Mouse (Mus musculus) granulocyte monocyte progenitor cell, adult 5-6 weeks (primary cell): ENCODE results near the gene 2310030G06Rik. TPM values are rescaled to one million over a fixed set of nuclear protein-coding genes. Genes with fewer than 3 reads are reported as not detected.

Source experiments
- ATAC-seq: replicated peaks from 2 replicates; pipeline ENCODE4 v1.8.0; 2016; ENCODE audit warnings: mild to moderate bottlenecking, moderate TSS enrichment, inconsistent platforms; ENCODE audit not compliant: poor library complexity, severe bottlenecking
- total RNA-seq, 2 experiments: library from RNA; stranded (forward) in 1 of 2; stranded (reverse) in 1 of 2; fragments of 200-712, 200-1000 nt in 1 of 2; fragments of >200 nt in 1 of 2; fragmentation: Nextera tagmentation in 1 of 2; gene quantifications; 2 replicates each; pipeline ENCODE4 v1.2.3; 2014 to 2017

The 2310030G06Rik gene
- total RNA-seq, 2 experiments from 2014 or later = not detected

DNA sequence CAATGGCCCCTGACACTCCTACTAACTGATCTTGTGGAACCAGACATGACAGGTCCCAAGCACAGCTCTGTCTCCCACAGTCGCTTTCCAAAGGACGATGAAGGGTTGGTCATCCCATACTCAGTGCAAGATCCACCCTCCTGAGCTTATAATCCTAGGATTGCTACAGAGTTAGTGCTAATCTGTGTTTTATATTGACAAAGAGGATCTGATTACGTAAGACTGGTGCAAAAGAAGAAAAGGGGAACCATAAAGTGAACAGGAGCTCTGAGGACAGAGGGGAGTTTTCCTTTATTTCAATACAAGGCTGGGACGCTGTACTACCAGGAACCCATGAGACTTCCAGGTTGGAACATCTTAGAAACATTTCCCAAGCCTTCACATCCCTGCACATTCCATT is 35.0 kb downstream of the 2310030G06Rik start:
- ATAC-seq = peak; percentile 97

DNA sequence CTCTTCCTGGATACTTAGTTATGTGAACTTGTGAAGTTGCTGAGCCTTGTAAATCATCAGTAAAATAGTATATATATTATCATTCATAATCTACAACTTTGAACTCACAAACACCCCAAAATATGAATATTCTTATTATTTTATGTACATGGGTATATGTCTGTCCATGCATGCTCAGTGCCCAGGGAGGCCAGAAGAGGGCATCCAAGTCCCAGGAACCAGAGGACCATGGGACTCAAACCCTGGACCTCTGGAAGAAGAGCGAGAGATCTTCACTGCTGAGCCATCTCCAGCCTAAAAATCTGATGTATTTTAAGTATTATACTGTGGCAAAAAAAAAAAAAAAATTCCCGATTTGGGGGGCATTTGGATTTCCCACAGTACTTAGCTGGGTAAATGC is 37.2 kb downstream of the 2310030G06Rik start:
- no peak for ATAC-seq

DNA sequence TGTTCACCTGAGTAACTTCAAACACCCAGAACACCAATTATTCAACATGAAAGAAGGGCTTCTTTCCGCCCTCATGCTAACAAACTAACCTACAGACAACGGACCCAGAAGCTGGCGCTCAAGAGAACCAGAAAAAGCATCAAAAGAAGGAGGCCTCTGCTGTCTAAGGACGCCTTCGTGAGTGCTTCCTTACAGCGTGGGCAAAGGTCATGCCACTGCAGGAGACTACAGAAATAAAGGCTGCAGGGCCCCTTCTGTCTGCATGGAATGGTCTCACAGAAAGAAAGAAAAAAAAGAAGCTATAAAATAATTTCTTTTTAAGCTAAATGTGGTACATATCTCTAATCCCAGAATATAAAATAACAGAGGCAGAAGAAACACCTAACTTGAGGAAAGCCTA is 41.4 kb downstream of the 2310030G06Rik start:
- no peak for ATAC-seq

DNA sequence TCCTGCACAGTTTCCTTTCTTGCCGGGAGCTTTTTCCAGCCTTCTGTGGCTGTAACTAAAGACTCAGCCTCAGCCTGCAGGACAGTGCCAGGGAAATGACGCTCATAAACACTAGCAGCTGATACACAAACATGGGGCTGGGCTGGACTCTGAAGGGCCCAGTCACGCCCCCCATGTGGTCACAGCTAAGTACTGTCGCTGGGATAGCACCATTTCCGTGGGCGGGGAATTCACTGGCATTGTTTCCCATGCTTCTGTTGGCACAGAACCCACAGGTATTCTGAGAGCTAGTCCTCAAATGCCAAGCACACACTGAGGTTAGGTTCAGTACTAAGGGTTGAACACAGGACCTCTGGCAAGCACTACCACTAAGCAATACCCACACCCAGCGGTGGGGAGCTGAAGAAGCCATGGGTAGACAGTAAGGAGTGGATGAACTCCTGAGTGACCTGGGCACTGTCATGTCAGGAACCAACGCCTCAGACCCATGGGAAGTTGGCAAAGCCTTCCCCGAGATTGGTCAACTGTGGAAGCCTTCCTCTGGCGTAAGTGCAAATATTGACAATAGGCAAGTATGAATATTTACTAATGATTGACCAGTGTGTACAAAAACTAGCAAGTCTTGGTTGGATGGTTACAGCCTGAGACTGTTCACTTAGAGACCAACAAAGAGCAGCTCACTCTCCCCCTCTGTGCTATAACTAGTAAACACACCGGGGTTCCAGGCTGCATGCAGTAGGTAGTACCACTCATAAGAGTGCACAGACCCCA is 45.2 kb downstream of the 2310030G06Rik start:
- peak; percentile 29; the same call in 1 of the 2 replicates for ATAC-seq

DNA sequence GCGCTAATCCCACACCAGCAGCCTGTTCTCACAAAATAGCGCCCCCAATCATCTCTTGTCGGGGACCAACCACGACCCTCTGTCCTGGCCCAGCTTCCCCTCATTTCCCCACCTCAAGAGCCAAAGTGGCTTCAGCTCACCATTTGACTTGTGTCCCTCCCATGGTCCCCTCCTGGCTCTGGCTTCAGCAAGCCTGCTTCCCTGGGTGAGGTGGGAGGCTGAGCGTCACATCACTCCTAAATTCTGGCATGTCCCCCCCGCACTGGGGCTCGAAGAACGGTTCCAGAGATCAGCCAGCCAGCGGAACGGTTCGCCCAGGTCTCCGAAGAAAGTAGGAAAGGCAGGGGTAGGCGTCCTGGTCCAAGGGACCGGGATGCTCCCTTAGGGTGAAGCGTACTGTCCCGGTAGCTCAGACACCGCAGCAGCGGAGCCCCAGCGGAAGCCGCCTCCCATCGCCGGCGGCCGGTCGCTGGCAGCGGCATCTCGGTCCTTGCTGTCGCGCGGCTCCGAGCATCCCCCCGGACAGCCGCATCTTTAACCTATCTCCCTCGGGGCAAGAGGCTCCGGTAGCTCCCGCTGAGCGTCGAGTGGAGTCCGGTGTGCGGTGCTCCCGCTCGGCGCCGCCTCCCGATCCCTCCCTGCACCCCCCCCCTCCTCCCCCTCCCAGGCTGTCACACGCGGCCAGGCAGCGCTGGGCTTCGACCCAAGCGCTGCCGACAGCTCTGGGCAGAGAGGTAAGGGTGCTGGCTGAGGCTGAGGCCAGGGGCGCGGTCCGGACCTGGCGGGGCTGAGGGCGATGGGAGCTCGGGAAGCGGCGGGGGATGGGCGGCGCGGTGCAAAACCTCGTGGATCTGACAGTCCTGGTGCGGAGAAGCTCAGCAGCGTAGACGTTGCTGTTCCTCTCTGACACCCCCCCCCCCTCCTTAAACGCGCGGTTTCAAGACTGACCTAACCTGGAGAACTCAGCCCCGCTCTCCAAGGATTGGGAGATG is 47.6 kb downstream of the 2310030G06Rik start:
- peak; percentile 43 for ATAC-seq

DNA sequence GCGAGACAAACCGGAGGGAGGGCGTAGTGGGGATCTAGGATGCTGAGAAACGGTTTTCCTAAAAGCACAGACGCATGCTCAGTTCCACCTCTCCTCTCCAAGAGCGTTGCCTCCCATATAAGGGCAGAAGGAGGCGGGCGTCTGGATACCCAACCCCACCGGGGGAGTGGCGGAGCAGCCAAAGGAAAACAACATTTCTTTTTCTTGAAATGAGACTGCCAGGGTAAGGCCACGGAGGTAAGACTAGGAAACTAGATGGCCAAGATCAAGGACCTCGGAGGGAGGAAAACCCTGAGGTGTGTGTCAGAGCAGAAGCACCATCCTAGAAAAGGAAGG is 48.7 kb downstream of the 2310030G06Rik start:
- ATAC-seq = peak; percentile 75

DNA sequence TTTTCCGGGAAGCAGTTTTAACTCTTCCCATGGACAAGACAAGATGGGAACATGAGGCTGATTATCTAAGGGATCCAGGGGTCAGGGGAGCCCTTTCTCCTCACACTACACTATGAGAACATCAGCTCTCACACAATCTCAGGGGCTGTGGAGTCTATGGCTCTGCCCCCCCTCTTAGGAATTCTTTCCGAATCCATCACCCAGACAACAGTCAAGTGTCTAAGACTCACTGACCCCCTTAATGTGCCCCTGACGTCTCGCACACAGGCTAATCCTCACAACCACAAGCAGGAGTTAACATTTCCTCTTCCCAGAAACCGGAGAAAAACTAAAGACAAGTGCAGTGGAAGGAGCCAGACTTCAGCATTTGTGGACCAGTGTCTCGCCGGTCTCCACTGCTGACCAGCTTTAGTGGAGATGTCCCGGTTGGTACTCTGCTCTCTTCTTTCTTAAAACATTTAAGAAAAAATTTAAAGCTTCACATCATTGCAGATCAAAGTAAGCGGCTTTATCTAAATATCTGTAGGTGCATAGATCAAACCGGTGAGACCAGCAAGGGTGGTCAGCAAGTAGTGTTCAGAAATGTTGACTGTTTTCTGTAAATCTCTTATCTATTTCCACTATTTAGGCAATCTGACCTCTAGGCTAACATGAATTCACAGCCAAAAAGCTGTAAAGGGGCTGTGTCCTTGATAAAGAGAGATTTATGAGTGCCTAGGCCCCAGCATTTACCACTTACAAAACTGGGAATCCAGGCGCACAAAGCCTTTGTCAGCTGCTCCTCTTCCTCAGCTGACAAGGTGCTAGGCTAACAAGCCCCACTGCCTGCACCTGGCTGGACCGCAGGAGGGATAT is 49.3 kb downstream of the 2310030G06Rik start:
- no peak for ATAC-seq

DNA sequence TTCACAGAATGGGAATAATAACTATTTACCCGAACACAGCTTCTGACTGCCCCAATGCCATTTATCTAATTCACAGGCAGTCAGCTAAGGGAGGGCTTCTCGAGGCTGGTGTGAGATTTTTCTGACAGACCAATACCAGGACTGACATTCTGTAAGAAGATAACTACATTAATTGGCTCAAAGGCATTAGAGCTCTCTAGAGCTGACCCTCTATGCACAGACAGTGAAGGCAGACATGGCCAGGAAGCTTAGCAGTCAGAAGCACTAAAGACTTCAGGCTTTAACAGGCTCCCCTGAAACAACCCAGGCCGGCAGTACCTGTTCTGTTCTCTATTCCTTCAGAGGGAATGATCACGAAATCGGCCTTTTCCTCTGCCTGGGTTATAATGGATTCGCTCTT is 51.2 kb downstream of the 2310030G06Rik start:
- ATAC-seq = no peak

DNA sequence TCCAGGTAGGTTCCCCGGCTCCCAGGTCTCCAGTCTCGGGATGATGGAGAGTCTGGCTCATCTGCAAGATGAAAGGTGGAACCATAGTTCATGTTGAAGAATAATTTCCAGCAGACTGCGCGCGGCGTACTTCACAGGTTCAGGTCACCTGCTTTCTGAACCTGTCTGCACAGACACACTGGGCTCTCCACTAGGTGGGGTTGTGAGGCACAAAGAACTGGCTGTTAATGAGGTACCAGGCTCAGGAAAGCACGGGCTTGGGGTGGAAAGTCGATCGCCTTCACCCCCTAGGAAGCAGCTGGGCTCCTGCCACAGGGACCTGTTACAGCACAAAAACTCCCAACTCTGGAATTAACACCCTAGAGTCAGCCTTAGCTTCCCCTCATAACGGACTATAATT is 52.7 kb downstream of the 2310030G06Rik start:
- ATAC-seq = peak; percentile 53

DNA sequence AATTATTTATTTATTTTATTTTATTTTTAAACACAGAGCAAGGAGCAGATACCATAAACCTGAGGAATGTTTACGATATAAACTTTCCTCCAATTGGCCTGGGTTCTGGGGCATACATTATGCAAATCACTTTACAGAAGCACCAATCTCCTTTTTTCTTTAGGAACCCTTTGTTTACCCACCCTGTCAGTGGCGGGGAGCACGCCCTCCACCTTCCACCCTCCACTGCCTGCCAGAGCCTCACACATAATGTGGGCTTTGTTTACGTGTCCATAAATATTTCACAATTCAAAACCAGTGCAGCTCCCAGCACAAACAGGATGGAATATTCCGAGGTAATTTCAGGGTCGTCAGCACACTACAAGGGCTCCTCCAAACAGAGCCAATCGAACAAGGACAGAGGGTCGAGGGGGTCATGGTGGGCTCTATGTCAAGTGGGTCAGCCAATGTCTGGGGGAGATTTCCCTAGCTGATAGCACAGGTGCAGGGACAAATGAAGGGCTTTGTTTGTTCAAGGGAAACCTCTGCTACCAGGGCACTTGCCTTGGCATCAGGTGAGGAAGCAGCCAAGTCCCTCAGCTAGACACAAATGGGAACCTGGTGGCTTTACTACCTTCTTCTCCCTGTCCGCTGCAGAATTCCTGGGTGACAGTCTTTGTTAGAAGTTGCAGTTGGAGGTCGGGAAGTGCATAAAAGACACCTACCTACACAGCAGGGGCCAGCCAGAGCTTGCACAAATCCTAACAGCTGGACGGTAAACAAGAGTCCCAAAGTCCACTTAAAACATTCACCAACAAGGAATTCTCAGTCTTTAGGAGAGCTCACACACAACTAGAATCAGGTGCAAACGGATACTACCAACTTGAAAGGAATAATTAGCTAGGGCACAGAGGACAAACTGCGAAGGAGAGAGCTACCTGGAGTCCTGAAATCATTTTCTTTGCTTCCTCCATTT is 53.4 kb downstream of the 2310030G06Rik start:
- no peak for ATAC-seq

Other genes starting within 250 kb of the 2310030G06Rik start
- 107 and 145 TPM in 2 replicates for gene Pts, start 217.8 kb downstream of the 2310030G06Rik start, total RNA-seq (2014; fragmentation: Nextera tagmentation)
- gene Pts, start 217.8 kb downstream of the 2310030G06Rik start, total RNA-seq (2017) = 77.5 and 108 TPM in 2 replicates
- 1.0 and 4.5 TPM in 2 replicates for gene Il18, start 191.7 kb downstream of the 2310030G06Rik start, total RNA-seq (2014; fragmentation: Nextera tagmentation)
- gene Il18, start 191.7 kb downstream of the 2310030G06Rik start, total RNA-seq (2017) = 2.6 and 4.2 TPM in 2 replicates
- not detected in 2 replicates for gene Bco2, start 191.4 kb downstream of the 2310030G06Rik start, total RNA-seq (2014; fragmentation: Nextera tagmentation)
- 0.62 and 1.0 TPM in 2 replicates for gene Bco2, start 191.4 kb downstream of the 2310030G06Rik start, total RNA-seq (2017)
- not detected in 2 replicates for gene Tex12, start 185.2 kb downstream of the 2310030G06Rik start, total RNA-seq (2014; fragmentation: Nextera tagmentation)
- gene Tex12, start 185.2 kb downstream of the 2310030G06Rik start, total RNA-seq (2017) = not detected in 2 replicates
- gene Sdhd, start 142.7 kb downstream of the 2310030G06Rik start, total RNA-seq (2014; fragmentation: Nextera tagmentation) = 172 and 230 TPM in 2 replicates
- 178 and 221 TPM in 2 replicates for gene Sdhd, start 142.7 kb downstream of the 2310030G06Rik start, total RNA-seq (2017)
- 134 and 159 TPM in 2 replicates for gene Timm8b, start 142.6 kb downstream of the 2310030G06Rik start, total RNA-seq (2014; fragmentation: Nextera tagmentation)
- 238 and 258 TPM in 2 replicates for gene Timm8b, start 142.6 kb downstream of the 2310030G06Rik start, total RNA-seq (2017)
- gene Pih1d2, start 129.2 kb downstream of the 2310030G06Rik start, total RNA-seq (2014; fragmentation: Nextera tagmentation) = 0.41 and 1.5 TPM in 2 replicates
- gene Pih1d2, start 129.2 kb downstream of the 2310030G06Rik start, total RNA-seq (2017) = 0.41 and 7.5 TPM in 2 replicates
- gene Nkapd1, start 129.1 kb downstream of the 2310030G06Rik start, total RNA-seq (2014; fragmentation: Nextera tagmentation) = 26.3 and 29.6 TPM in 2 replicates
- gene Nkapd1, start 129.1 kb downstream of the 2310030G06Rik start, total RNA-seq (2017) = 36.4 and 43.9 TPM in 2 replicates
- 33.9 and 61.3 TPM in 2 replicates for gene Dlat, start 86.8 kb downstream of the 2310030G06Rik start, total RNA-seq (2014; fragmentation: Nextera tagmentation)
- gene Dlat, start 86.8 kb downstream of the 2310030G06Rik start, total RNA-seq (2017) = 30.4 and 48.5 TPM in 2 replicates
- gene Dixdc1, start 7.0 kb downstream of the 2310030G06Rik start, total RNA-seq (2014; fragmentation: Nextera tagmentation) = 0.11 and 0.82 TPM in 2 replicates
- 0.10 and 0.39 TPM in 2 replicates for gene Dixdc1, start 7.0 kb downstream of the 2310030G06Rik start, total RNA-seq (2017)
- gene Cryab, start 4.8 kb upstream of the 2310030G06Rik start, total RNA-seq (2014; fragmentation: Nextera tagmentation) = 1.6 TPM in 1 of 2 replicates, not detected in the other
- 2.5 TPM in 1 of 2 replicates, not detected in the other for gene Cryab, start 4.8 kb upstream of the 2310030G06Rik start, total RNA-seq (2017)
- gene Hspb2, start 5.8 kb upstream of the 2310030G06Rik start, total RNA-seq (2014; fragmentation: Nextera tagmentation) = not detected in 2 replicates
- gene Hspb2, start 5.8 kb upstream of the 2310030G06Rik start, total RNA-seq (2017) = not detected in 2 replicates
- 9.8 and 14.9 TPM in 2 replicates for gene Fdxacb1, start 21.7 kb upstream of the 2310030G06Rik start, total RNA-seq (2014; fragmentation: Nextera tagmentation)
- 6.3 and 7.1 TPM in 2 replicates for gene Fdxacb1, start 21.7 kb upstream of the 2310030G06Rik start, total RNA-seq (2017)
- 25.1 and 30.7 TPM in 2 replicates for gene Alg9, start 28.5 kb upstream of the 2310030G06Rik start, total RNA-seq (2014; fragmentation: Nextera tagmentation)
- 22.7 TPM in 2 replicates for gene Alg9, start 28.5 kb upstream of the 2310030G06Rik start, total RNA-seq (2017)
- gene 1110032A03Rik, start 29.0 kb upstream of the 2310030G06Rik start, total RNA-seq (2014; fragmentation: Nextera tagmentation) = 19.9 and 22.7 TPM in 2 replicates
- 11.2 and 16.3 TPM in 2 replicates for gene 1110032A03Rik, start 29.0 kb upstream of the 2310030G06Rik start, total RNA-seq (2017)
- 32.3 and 37.3 TPM in 2 replicates for gene Ppp2r1b, start 98.8 kb upstream of the 2310030G06Rik start, total RNA-seq (2014; fragmentation: Nextera tagmentation)
- 42.6 and 42.8 TPM in 2 replicates for gene Ppp2r1b, start 98.8 kb upstream of the 2310030G06Rik start, total RNA-seq (2017)